Mouse (Mus musculus): ENCODE measurements at regions not wholly inside any gene's neighbourhood (a gene's known extent, or its start where the extent isn't known, plus 50 kb on each side); places are given as distances from the start of the nearest gene placed in this dataset.

- H3K27me3 ChIP-seq (replicated peaks; ENCODE audit: control insufficient read depth, insufficient read depth, low read length): no peaks in the 10 kb centered on the region
- H3K9ac ChIP-seq (ENCODE audit: low read depth, low read length): no peak overlapping the region
- WGBS: 59% methylated on average over 2 of the region's 2 CpGs
- DNase-seq (ENCODE audit: low spot score) (no peak), ATAC-seq (ENCODE audit: low read depth) (no peak)
- H3K9me3 ChIP-seq (ENCODE audit: control insufficient read depth, low read length): no peaks in the 10 kb centered on the region
- no peak overlapping the region for H3K27ac ChIP-seq (replicated peaks; ENCODE audit: low read depth, low read length)
- H3K4me2 ChIP-seq (ENCODE audit: low read depth, low read length): no peak overlapping the region
- no peak overlapping the region for H3K4me3 ChIP-seq (ENCODE audit: low read depth, low read length)
- H3K4me1 ChIP-seq (ENCODE audit: control insufficient read depth, insufficient read depth, low read length): no peaks in the 10 kb centered on the region
- no peaks in the 10 kb centered on the region for H3K36me3 ChIP-seq (ENCODE audit: control insufficient read depth, insufficient read depth, low read length)
Measured at GRCm38 (mm10) chr5:46139024-46139423, 281.6 kb upstream of the Lcorl start.

GRCm38 (mm10) chr5:46137695-46138094, 280.3 kb upstream of the Lcorl start:
- Histone ChIP-seq H3K4me2 (ENCODE audit: low read depth, low read length) (no peak overlapping the region), H3K27me3 (replicated peaks; ENCODE audit: control insufficient read depth, insufficient read depth, low read length) (no peaks in the 10 kb centered on the region), H3K4me1 (ENCODE audit: control insufficient read depth, insufficient read depth, low read length) (no peaks in the 10 kb centered on the region), H3K27ac (replicated peaks; ENCODE audit: low read depth, low read length) (no peak overlapping the region), H3K9ac (ENCODE audit: low read depth, low read length) (no peak overlapping the region), H3K9me3 (ENCODE audit: control insufficient read depth, low read length) (no peaks in the 10 kb centered on the region), H3K4me3 (ENCODE audit: low read depth, low read length) (no peak overlapping the region), H3K36me3 (ENCODE audit: control insufficient read depth, insufficient read depth, low read length) (no peaks in the 10 kb centered on the region)
- no peak for ATAC-seq (ENCODE audit: low read depth)
- 43% methylated on average over 3 of the region's 3 CpGs for WGBS
- peak; percentile 32 for DNase-seq (ENCODE audit: low spot score)

GRCm38 (mm10) chr5:46108020-46108419, 250.6 kb upstream of the Lcorl start:
- Histone ChIP-seq H3K9me3 (ENCODE audit: control insufficient read depth, low read length) (no peaks in the 10 kb centered on the region), H3K4me3 (ENCODE audit: low read depth, low read length) (no peak overlapping the region), H3K36me3 (ENCODE audit: control insufficient read depth, insufficient read depth, low read length) (no peaks in the 10 kb centered on the region), H3K27me3 (replicated peaks; ENCODE audit: control insufficient read depth, insufficient read depth, low read length) (no peaks in the 10 kb centered on the region), H3K4me2 (ENCODE audit: low read depth, low read length) (no peak overlapping the region), H3K27ac (replicated peaks; ENCODE audit: low read depth, low read length) (no peak overlapping the region), H3K4me1 (ENCODE audit: control insufficient read depth, insufficient read depth, low read length) (no peaks in the 10 kb centered on the region), H3K9ac (ENCODE audit: low read depth, low read length) (no peak overlapping the region)
- 62% methylated on average over 4 of the region's 4 CpGs for WGBS
- DNase-seq (ENCODE audit: low spot score): no peak
- ATAC-seq (ENCODE audit: low read depth): no peak

- H3K9ac ChIP-seq (ENCODE audit: low read depth, low read length): no peak overlapping the region
- H3K9me3 ChIP-seq (ENCODE audit: control insufficient read depth, low read length): no peaks in the 10 kb centered on the region
- no peaks in the 10 kb centered on the region for H3K27me3 ChIP-seq (replicated peaks; ENCODE audit: control insufficient read depth, insufficient read depth, low read length)
- WGBS: 67% methylated on average over 4 of the region's 4 CpGs
- no peak overlapping the region for H3K4me2 ChIP-seq (ENCODE audit: low read depth, low read length)
- H3K4me1 ChIP-seq (ENCODE audit: control insufficient read depth, insufficient read depth, low read length): no peaks in the 10 kb centered on the region
- no peak overlapping the region for H3K27ac ChIP-seq (replicated peaks; ENCODE audit: low read depth, low read length)
- ATAC-seq (ENCODE audit: low read depth): no peak
- H3K4me3 ChIP-seq (ENCODE audit: low read depth, low read length): no peak overlapping the region
- peak; percentile 12 for DNase-seq (ENCODE audit: low spot score)
- H3K36me3 ChIP-seq (ENCODE audit: control insufficient read depth, insufficient read depth, low read length): no peaks in the 10 kb centered on the region
Measured at GRCm38 (mm10) chr5:46103350-46103749, 245.9 kb upstream of the Lcorl start.

- 83% methylated on average over 5 of the region's 5 CpGs for WGBS
- DNase-seq (ENCODE audit: low spot score) (no peak), ATAC-seq (ENCODE audit: low read depth) (no peak)
Measured at GRCm38 (mm10) chr5:46092549-46092948, 235.1 kb upstream of the Lcorl start.

DNA sequence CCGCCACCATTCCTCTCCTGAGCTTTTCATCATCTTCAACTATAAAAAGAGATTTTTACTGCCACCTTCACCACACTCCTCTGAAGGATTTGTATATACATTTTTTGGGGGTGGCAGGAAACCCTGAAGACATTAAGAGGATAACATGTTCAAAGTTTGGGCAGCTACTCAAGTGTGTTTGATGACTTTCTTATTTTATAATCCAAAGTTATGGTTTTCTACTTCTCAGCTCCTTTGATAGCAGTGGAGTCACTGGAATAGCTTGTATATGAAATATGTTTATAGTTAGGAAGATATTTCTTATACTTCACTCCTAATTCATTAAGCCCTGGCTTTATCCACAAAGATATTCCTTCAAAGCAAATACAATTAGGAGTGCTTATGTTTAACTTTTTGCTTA, 229.5 kb upstream of the Lcorl start:
- H3K27ac ChIP-seq (replicated peaks; ENCODE audit: low read depth, low read length): no peak overlapping the region
- no peak for DNase-seq (ENCODE audit: low spot score)

More at GRCm38 (mm10) chr5:46092549-46092948, 235.1 kb upstream of the Lcorl start:
- Histone ChIP-seq H3K36me3 (ENCODE audit: control insufficient read depth, insufficient read depth, low read length) (no peaks in the 10 kb centered on the region), H3K27ac (replicated peaks; ENCODE audit: low read depth, low read length) (no peak overlapping the region), H3K9me3 (ENCODE audit: control insufficient read depth, low read length) (no peaks in the 10 kb centered on the region), H3K27me3 (replicated peaks; ENCODE audit: control insufficient read depth, insufficient read depth, low read length) (no peaks in the 10 kb centered on the region), H3K4me3 (ENCODE audit: low read depth, low read length) (no peak overlapping the region), H3K4me2 (ENCODE audit: low read depth, low read length) (no peak overlapping the region), H3K4me1 (ENCODE audit: control insufficient read depth, insufficient read depth, low read length) (no peaks in the 10 kb centered on the region), H3K9ac (ENCODE audit: low read depth, low read length) (no peak overlapping the region)

GRCm38 (mm10) chr5:46083293-46083692, 225.9 kb upstream of the Lcorl start:
- DNase-seq (ENCODE audit: low spot score): no peak
- Histone ChIP-seq H3K9me3 (ENCODE audit: control insufficient read depth, low read length) (no peaks in the 10 kb centered on the region), H3K27ac (replicated peaks; ENCODE audit: low read depth, low read length) (no peak overlapping the region), H3K4me2 (ENCODE audit: low read depth, low read length) (no peak overlapping the region), H3K9ac (ENCODE audit: low read depth, low read length) (no peak overlapping the region), H3K4me3 (ENCODE audit: low read depth, low read length) (no peak overlapping the region), H3K36me3 (ENCODE audit: control insufficient read depth, insufficient read depth, low read length) (no peaks in the 10 kb centered on the region), H3K27me3 (replicated peaks; ENCODE audit: control insufficient read depth, insufficient read depth, low read length) (no peaks in the 10 kb centered on the region), H3K4me1 (ENCODE audit: control insufficient read depth, insufficient read depth, low read length) (no peaks in the 10 kb centered on the region)
- ATAC-seq (ENCODE audit: low read depth): no peak
- 81% methylated on average over 2 of the region's 2 CpGs for WGBS

More for the DNA sequence above, 229.5 kb upstream of the Lcorl start:
- Histone ChIP-seq H3K9me3 (ENCODE audit: control insufficient read depth, low read length) (no peaks in the 10 kb centered on the region), H3K4me1 (ENCODE audit: control insufficient read depth, insufficient read depth, low read length) (no peaks in the 10 kb centered on the region), H3K9ac (ENCODE audit: low read depth, low read length) (no peak overlapping the region), H3K36me3 (ENCODE audit: control insufficient read depth, insufficient read depth, low read length) (no peaks in the 10 kb centered on the region), H3K4me3 (ENCODE audit: low read depth, low read length) (no peak overlapping the region), H3K27me3 (replicated peaks; ENCODE audit: control insufficient read depth, insufficient read depth, low read length) (no peaks in the 10 kb centered on the region), H3K4me2 (ENCODE audit: low read depth, low read length) (no peak overlapping the region)
- WGBS: 87% methylated on average over 1 of the region's 1 CpGs
- no peak for ATAC-seq (ENCODE audit: low read depth)

GRCm38 (mm10) chr5:46073744-46074143, 216.3 kb upstream of the Lcorl start:
- Histone ChIP-seq H3K9ac (ENCODE audit: low read depth, low read length) (no peak overlapping the region), H3K27ac (replicated peaks; ENCODE audit: low read depth, low read length) (no peak overlapping the region), H3K4me2 (ENCODE audit: low read depth, low read length) (no peak overlapping the region), H3K27me3 (replicated peaks; ENCODE audit: control insufficient read depth, insufficient read depth, low read length) (no peaks in the 10 kb centered on the region), H3K4me3 (ENCODE audit: low read depth, low read length) (no peak overlapping the region), H3K4me1 (ENCODE audit: control insufficient read depth, insufficient read depth, low read length) (no peaks in the 10 kb centered on the region), H3K36me3 (ENCODE audit: control insufficient read depth, insufficient read depth, low read length) (no peaks in the 10 kb centered on the region), H3K9me3 (ENCODE audit: control insufficient read depth, low read length) (no peaks in the 10 kb centered on the region)
- DNase-seq (ENCODE audit: low spot score): no peak
- 88% methylated on average over 1 of the region's 1 CpGs for whole genome bisulfite sequencing
- no peak for ATAC-seq (ENCODE audit: low read depth)

DNA sequence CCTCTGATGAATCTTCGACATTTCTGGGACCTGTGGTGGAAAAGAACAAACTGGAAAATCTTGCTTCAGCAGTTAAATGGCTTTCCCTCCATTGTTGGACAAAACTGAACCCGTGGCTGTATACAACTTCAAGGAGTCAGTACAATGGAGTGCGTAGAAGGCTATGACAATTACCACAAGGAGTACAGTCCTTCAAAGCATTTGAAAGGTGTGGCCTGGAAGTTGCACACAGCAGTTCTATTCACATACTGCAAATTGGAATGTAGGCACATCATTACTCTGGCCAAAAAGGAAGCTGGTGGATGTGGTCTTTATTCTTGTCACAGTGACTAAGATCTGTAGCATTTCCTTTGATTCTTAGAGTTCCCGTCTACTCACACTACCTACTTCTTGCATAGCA, 215.7 kb upstream of the Lcorl start:
- WGBS: 81% methylated on average over 4 of the region's 4 CpGs
- ATAC-seq (ENCODE audit: low read depth) (no peak), DNase-seq (ENCODE audit: low spot score) (peak; percentile 26)
- Histone ChIP-seq H3K4me1 (ENCODE audit: control insufficient read depth, insufficient read depth, low read length) (no peaks in the 10 kb centered on the region), H3K27me3 (replicated peaks; ENCODE audit: control insufficient read depth, insufficient read depth, low read length) (no peaks in the 10 kb centered on the region), H3K4me3 (ENCODE audit: low read depth, low read length) (no peak overlapping the region), H3K9ac (ENCODE audit: low read depth, low read length) (no peak overlapping the region), H3K36me3 (ENCODE audit: control insufficient read depth, insufficient read depth, low read length) (no peaks in the 10 kb centered on the region), H3K4me2 (ENCODE audit: low read depth, low read length) (no peak overlapping the region), H3K9me3 (ENCODE audit: control insufficient read depth, low read length) (no peaks in the 10 kb centered on the region), H3K27ac (replicated peaks; ENCODE audit: low read depth, low read length) (no peak overlapping the region)
